Mouse (Mus musculus) lung, adult 2 months (tissue): ENCODE results near the gene Spata25.

Source experiments
- CTCF ChIP-seq: fragments of 200-500 bp; IDR thresholded peaks from 2 replicates; pipeline ENCODE4 v1.5.1; 2011; ENCODE audit warnings: mild to moderate bottlenecking, low read length, control low read depth; ENCODE audit not compliant: insufficient read depth
- POLR2A ChIP-seq: fragments of 200-500 bp; IDR thresholded peaks from 2 replicates; pipeline ENCODE4 v1.6.1; 2011; ENCODE audit warnings: low read depth, mild to moderate bottlenecking, control low read depth, low read length, borderline replicate concordance; ENCODE audit errors: extremely low read depth

GRCm38 (mm10) chr2:164862179-164862861 is 34.0 kb upstream of the Spata25 start:
- TF ChIP-seq CTCF (no peak), POLR2A (no peak)
